Mouse (Mus musculus) B cell, adult 2 months (primary cell): Measurements from ENCODE around the gene Thap4.

ENCODE experiments used
- DNase-seq, 2 experiments: peaks; one replicate each; pipeline ENCODE4 v3.0.0; 2022

Gene Thap4

GRCm38 (mm10) chr1:93742910-93743309 lies 11.8 kb downstream of the Thap4 start:
- DNase-seq, result peak; percentile 31 to 33

- no peak for DNase-seq
Measured at GRCm38 (mm10) chr1:93741987-93742386, 12.7 kb downstream of the Thap4 start.

GRCm38 (mm10) chr1:93740671-93741070 lies 14.0 kb downstream of the Thap4 start:
- DNase-seq, result no peak

- DNase-seq, result no peak
Measured at GRCm38 (mm10) chr1:93737711-93738110, 17.0 kb downstream of the Thap4 start.

- no peak for DNase-seq
Measured at GRCm38 (mm10) chr1:93735859-93736258, 18.8 kb downstream of the Thap4 start.

GRCm38 (mm10) chr1:93731880-93732281 lies 22.8 kb downstream of the Thap4 start:
- no peak for DNase-seq

GRCm38 (mm10) chr1:93731103-93731502 lies 23.6 kb downstream of the Thap4 start:
- no peak for DNase-seq

- peak; percentile 65 to 66 for DNase-seq
Measured at GRCm38 (mm10) chr1:93726974-93727373, 27.7 kb downstream of the Thap4 start.

- DNase-seq, result no peak
Measured at GRCm38 (mm10) chr1:93726116-93726515, 28.5 kb downstream of the Thap4 start.

GRCm38 (mm10) chr1:93725665-93726064 lies 29.0 kb downstream of the Thap4 start:
- DNase-seq, result no peak

- DNase-seq, result no peak
Measured at GRCm38 (mm10) chr1:93724623-93725022, 30.0 kb downstream of the Thap4 start.

- DNase-seq, result no peak
Measured at GRCm38 (mm10) chr1:93721557-93721956, 33.1 kb downstream of the Thap4 start.

- no peak for DNase-seq
Measured at GRCm38 (mm10) chr1:93716166-93716565, 38.5 kb downstream of the Thap4 start.

GRCm38 (mm10) chr1:93705389-93705788 lies 49.3 kb downstream of the Thap4 start:
- no peak for DNase-seq

GRCm38 (mm10) chr1:93704341-93704740 lies 50.3 kb downstream of the Thap4 start:
- DNase-seq, result no peak

GRCm38 (mm10) chr1:93703472-93704048 lies 51.1 kb downstream of the Thap4 start:
- no peak for DNase-seq

- no peak for DNase-seq
Measured at GRCm38 (mm10) chr1:93702106-93702505, 52.6 kb downstream of the Thap4 start.

- no peak for DNase-seq
Measured at GRCm38 (mm10) chr1:93699159-93699558, 55.5 kb downstream of the Thap4 start.

GRCm38 (mm10) chr1:93697317-93697716 lies 57.3 kb downstream of the Thap4 start:
- DNase-seq, result no peak

GRCm38 (mm10) chr1:93694966-93695365 lies 59.7 kb downstream of the Thap4 start:
- no peak for DNase-seq

GRCm38 (mm10) chr1:93693943-93694342 lies 60.7 kb downstream of the Thap4 start:
- no peak for DNase-seq

- DNase-seq, result no peak
Measured at GRCm38 (mm10) chr1:93693502-93693901, 61.2 kb downstream of the Thap4 start.

GRCm38 (mm10) chr1:93692773-93693172 lies 61.9 kb downstream of the Thap4 start:
- DNase-seq, result no peak

- no peak for DNase-seq
Measured at GRCm38 (mm10) chr1:93691786-93692357, 62.8 kb downstream of the Thap4 start.

- no peak for DNase-seq
Measured at GRCm38 (mm10) chr1:93691106-93691505, 63.6 kb downstream of the Thap4 start.
